Mouse (Mus musculus) cerebellum, adult (tissue): ENCODE measurements around the gene Atp5j.

Experiments
- ATAC-seq: cut with Nextera tagmentation; 2 replicates; pipeline ENCODE4 v1.9.2; 2017; ENCODE audit warnings: mild to moderate bottlenecking, moderate library complexity, mixed read lengths; ENCODE audit not compliant: insufficient number of reproducible peaks, low FRiP score, low TSS enrichment

Gene Atp5j

GRCm38 (mm10) chr16:84835441-84835822 is at the start of gene Atp5j:
Atp5j (minus strand) TSS chr16:84835625.
- peak; percentile 53 for ATAC-seq

- no peak for ATAC-seq
Measured at GRCm38 (mm10) chr16:84884572-84884971, 49.1 kb upstream of the Atp5j start.

- no peak for ATAC-seq
Measured at GRCm38 (mm10) chr16:84881754-84882321, 46.4 kb upstream of the Atp5j start.

GRCm38 (mm10) chr16:84881168-84881567 is 45.7 kb upstream of the Atp5j start:
- no peak for ATAC-seq

- 0 out of 2 replicates have a peak, but pooled peaks have one; percentile 59 for ATAC-seq
Measured at GRCm38 (mm10) chr16:84879146-84879545, 43.7 kb upstream of the Atp5j start.

- no peak for ATAC-seq
Measured at GRCm38 (mm10) chr16:84876082-84876481, 40.7 kb upstream of the Atp5j start.

GRCm38 (mm10) chr16:84875718-84876035 is 40.3 kb upstream of the Atp5j start:
- no peak for ATAC-seq

GRCm38 (mm10) chr16:84875012-84875717 is 39.7 kb upstream of the Atp5j start:
- 0 out of 2 replicates have a peak, but pooled peaks have one; percentile 54 for ATAC-seq

- no peak for ATAC-seq
Measured at GRCm38 (mm10) chr16:84873805-84874204, 38.4 kb upstream of the Atp5j start.

- ATAC-seq = no peak
Measured at GRCm38 (mm10) chr16:84864656-84865055, 29.2 kb upstream of the Atp5j start.

- ATAC-seq = no peak
Measured at GRCm38 (mm10) chr16:84853492-84853891, 18.1 kb upstream of the Atp5j start.

- no peak for ATAC-seq
Measured at GRCm38 (mm10) chr16:84838576-84838975, 3.2 kb upstream of the Atp5j start.

GRCm38 (mm10) chr16:84835823-84836743 is 658 bp upstream of the Atp5j start:
- no peak; the same call in 1 of the 2 replicates for ATAC-seq

GRCm38 (mm10) chr16:84834745-84835440 is 532 bp downstream of the Atp5j start, which contains the start of gene Gabpa:
Gabpa (plus strand) TSS chr16:84834925.
- ATAC-seq = peak; percentile 91

- no peak for ATAC-seq
Measured at GRCm38 (mm10) chr16:84834344-84834743, 1.1 kb downstream of the Atp5j start.

GRCm38 (mm10) chr16:84832736-84833135 is 2.7 kb downstream of the Atp5j start:
- peak; percentile 26 for ATAC-seq

GRCm38 (mm10) chr16:84831696-84832095 is 3.7 kb downstream of the Atp5j start:
- no peak for ATAC-seq

GRCm38 (mm10) chr16:84825009-84825408 is 10.4 kb downstream of the Atp5j start:
- no peak for ATAC-seq

GRCm38 (mm10) chr16:84817423-84817822 is 18.0 kb downstream of the Atp5j start:
- no peak for ATAC-seq

GRCm38 (mm10) chr16:84814511-84814910 is 20.9 kb downstream of the Atp5j start:
- no peak for ATAC-seq
